Mouse (Mus musculus): Measurements from ENCODE around the gene Vps37c.

Vps37c gene

DNA sequence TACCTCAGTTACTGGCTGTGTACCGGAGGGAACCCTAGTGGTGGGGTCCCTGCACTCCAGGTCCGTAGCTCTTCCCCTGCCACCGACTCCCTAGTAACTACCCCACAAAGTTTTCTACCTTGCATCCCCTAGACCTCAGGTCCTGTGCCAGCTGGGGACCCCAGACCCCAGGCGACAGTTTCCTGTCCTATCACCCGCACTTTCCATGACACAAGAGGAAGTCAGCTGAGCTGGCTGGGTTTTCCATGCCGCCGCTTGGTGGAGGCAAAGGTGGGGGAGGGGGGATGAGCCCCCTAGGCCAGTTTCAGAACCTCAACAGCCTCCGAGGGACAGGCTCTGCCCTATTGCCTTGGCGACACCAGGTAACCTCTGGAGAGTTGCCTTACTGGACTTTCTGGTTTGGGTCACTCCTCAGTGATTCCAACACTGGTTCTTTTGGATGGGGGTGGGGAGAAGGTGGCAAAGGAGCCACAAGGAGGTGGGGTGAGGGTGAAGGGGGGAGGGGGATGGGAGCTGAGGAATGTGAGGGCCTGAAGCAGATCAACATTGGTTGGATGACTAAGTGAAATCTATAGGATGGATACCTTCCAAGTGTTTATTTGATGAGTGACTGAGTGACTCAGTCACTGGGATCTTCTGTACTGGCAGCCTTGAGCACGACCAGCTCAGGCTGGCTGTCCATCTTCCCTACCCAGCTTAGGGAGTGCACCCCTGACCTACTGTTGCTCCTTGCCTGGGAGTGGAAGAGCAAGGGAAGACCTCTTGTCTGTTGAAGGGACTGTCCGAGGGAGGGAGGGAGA lies 52.3 kb downstream of the Vps37c start:
- no peak for DNase-seq (ENCODE audit: low spot score)

DNA sequence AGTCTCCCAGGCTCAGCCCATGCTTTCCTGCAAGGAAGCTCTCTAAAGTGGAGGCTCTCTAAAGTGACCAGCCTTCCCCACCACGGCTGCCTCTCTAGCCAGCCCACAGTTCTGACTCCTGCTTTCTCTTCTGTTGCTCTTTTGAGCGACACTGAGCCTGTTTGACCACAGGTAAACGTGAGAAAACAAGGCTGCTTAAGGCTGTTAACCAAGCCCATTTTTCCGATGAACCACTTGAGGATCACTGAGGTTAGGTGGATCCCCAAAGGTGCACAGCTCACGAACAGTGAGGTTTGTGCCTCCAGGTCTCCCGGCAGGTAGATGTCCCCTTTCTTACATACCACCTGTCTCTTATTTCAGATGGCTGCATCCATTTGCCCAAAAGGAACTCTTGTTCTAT lies 53.6 kb downstream of the Vps37c start:
- DNase-seq (ENCODE audit: low spot score): no peak

DNA sequence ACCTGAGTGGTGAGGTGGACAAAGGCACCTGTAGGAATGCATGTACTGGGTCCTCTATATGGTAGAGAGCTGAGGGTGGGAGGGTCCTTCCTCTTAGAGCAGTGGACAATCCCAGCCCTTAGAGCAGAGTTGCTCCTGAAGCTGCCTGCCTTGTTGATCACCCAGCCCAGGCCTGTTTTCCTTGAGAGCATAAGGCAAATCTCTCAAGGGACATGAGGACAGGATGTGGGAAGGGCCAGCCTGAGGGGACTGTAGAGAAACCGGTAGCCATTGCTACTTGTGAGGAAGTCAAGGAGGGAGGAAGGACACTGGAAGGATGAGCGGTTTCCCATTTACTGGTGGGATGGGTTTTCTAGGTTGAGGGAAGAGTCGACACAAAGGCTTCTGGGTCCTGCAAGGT lies 54.0 kb downstream of the Vps37c start:
- no peak for DNase-seq (ENCODE audit: low spot score)

DNA sequence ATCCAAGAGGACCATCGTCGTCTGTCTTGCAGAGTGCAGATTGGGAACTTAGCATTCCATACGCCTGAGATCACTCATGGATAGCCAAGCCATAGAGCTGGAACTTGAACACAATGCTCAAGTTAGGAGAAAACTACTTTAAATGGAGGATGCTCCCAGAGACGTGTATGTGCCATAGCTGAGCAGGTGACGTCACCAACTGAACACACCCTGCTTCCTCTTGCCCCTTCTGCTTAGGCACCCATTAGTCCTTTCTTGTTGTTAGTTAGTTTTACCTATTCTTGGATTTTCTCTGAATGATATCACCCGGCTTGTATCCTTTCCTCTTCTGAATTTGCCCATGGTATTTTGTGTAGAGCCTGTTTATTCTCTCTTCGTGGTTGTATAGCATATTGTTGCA lies 58.6 kb downstream of the Vps37c start:
- DNase-seq (ENCODE audit: low spot score): no peak

DNA sequence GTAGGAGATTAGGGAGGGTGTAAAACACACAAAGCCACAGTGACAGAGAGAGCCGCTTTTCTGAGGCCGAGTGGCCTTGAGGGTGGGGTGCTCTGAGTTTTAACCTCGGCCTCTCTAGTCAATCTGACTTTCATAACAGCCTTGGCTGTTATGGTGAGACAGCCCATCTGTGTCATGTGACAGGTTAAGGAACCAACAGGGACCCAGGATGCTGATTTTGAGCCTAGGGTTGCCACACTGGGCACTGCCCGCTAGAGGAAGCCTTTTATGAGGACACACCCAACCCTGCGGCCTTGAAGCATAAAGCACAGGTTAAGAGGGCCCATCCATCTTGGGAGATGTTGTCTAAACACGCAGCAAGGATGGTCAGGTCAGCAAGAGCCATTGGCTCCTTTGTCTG lies 59.2 kb downstream of the Vps37c start:
- DNase-seq (ENCODE audit: low spot score): no peak

DNA sequence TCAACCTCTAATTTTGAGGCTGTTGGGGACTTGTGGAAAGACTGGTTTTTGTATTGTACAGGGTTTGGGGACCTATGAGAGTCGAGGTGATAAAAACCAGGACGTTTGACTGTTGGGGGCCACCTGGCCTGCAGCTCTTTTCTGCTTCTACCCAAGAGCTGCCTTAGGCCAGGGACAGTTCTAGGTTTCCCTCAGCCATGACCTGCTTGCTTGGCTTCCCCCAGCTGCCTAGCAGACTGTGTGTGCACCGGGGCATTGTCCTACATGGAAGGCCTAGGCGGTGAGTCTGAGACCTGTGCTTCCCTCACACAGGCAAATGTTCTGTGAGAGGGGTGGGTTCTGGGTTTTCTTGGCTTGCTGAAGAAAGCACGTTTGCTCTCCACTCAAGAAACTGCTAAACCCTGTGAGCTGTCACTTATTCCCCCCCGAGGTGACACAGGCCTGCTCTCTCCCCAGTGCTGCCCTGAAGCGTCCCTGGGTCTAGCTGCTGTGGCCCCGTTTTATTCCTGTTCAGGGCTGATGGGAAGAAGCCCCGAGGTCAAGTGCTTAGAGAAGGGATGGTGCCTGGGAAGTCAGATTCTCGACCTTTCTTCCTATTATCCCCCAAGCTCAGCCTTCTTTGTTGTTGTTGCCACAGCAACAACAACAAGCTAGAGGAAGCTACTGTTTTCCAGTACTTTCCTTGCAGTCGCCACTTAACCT lies 60.0 kb downstream of the Vps37c start:
- no peak for DNase-seq (ENCODE audit: low spot score)

DNA sequence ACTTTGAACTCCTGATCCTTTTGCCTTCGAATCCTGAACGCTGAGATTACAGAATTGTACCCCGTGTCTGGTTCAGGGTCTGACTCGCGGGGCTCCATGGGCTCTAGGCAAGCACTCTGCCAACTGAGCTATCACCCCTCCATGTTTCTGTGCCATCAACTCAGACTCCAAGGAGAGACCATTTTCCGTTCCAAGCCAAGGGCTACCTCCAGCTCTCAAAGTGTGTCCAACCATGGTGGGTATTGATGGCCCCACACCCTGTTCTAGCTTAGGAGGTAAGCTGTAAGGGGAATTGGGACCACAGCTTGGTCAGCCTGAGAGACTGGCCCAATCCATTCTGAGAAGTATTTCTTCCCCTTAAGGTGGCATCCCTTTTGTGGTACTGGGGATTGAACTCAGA lies 60.8 kb downstream of the Vps37c start:
- no peak for DNase-seq (ENCODE audit: low spot score)

DNA sequence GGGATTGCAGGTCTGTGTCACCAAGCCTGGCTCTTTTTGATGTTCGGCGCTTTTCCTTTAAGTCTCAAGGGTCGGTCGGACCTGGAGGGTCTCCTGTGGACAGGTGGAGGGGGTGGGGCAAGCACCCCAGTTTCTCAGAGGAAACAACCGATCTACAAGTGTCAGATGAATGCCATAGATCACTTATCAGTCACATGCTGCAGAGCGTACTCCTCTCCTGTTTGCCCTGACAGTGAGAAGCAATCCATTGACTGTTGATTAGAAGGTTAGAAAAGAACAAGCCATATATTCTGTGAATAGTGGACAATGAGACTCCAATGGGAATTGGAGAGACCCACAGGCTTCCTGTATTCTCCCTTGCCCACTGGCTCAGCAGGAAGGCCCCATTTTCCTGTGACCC lies 61.6 kb downstream of the Vps37c start:
- no peak for DNase-seq (ENCODE audit: low spot score)

DNA sequence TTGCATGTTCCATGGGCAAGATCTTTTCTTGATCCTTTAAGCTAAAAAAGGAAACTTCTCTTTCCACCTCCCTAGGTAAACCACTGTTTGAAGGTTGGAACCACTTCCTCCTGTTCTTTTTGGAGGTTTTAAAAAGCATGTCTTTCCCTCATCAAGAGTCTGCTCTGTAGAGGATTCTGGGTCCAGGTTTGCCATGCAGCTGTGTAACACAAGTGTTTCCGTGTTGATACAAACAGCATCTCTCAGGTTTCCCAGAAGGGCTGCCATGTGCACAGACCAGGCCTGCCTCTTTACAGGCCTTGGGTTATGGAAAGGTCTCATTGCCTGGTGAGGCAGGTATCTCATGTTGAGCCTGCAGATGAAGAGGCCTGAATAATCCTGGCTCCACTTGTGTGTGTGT lies 63.1 kb downstream of the Vps37c start:
- DNase-seq (ENCODE audit: low spot score): no peak

DNA sequence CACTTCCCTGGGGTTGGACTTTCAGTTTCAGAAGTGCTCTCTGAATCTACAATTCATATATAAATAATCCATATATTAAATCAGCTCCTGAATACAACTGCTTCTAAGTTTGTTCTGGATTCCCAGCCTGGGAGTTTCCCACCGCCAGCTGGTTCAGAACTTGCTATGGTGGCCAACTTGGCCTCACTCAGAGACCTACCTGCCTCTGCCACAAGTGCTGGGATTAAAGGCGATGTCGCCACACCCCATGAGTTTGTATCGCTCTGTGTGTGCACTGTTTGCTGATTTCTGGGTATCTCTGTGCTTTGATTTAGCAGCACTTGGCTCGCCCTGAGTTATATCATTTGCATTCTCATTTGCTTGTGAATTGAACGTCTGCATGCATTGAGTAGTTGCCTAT lies 63.6 kb downstream of the Vps37c start:
- DNase-seq (ENCODE audit: low spot score): no peak

DNA sequence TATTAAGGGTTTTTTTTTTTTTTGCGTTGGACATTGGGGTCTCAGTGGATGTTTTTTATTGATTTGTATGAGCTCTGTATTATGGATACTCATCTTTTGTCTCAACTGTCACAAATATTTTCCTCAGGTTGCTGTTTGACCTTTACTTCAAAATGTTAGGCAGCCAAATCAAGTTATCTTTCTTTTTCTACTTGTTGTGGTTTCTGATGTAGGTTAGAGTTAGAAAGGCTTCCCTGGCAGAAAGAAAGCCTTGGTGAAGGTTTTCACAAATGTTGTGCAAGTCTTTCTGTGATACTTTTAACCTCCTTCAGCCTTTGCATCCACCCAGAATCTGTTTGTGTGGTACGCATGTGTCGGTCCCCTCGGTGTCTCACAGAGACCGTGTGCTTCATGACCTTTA lies 64.1 kb downstream of the Vps37c start:
- DNase-seq (ENCODE audit: low spot score): no peak

DNA sequence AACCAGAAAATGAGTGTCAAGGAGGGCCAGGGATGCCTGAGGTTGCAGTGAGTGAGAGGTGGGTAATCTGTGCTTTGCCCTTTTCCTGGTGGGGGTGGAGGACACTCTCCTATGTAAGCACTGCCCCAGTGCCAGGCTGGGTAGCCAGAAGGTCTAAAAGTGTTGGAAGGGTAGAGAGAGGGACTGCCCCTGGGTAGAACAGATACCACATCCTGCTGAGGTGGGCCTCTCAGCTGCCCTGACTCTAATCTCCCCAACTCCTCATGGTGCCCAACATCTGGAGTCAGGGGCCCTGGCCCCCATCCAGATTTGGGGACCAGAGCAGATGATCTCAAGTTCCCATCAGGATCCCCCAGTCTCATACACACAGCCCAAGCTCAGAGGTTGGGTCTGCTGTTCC lies 68.6 kb downstream of the Vps37c start:
- no peak for DNase-seq (ENCODE audit: low spot score)

DNA sequence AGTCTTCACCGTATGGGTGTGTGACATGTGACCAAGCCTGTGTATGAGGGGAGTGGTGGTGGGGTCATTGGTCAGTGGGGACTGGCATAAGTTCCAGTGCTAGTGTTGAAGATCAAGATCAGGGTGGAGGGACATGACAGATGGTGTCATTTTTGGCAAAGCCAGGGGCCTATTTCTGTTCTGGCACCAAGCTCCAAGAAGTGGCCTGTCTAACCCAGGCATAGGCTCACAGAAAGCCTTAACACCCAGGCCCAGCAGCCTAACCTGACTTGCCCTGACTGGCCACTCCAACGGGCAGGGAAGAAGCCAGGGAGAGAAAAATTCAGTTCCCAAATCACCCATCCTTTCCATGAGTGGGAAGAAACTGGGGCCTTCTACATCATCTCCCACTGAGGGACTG lies 69.0 kb downstream of the Vps37c start:
- no peak for DNase-seq (ENCODE audit: low spot score)

DNA sequence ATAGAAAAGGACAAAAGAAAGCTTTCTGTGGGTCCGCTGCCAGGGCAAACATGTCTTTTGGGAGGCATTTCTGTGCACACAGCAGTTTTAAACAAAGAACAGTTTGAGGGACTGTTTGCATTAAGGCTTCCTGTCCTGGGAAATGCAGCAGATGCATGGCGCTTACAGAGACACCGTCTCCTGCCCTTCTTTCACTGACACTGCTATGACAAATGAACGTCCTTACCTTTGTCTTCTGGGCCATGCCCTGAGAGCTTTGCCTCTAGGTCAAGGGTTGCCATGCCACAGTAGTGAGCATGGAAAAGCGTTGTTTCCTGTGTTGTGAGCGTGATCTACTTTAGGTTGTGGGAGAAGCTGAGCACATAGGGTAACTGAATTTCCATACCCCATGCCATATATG lies 70.2 kb downstream of the Vps37c start:
- no peak for DNase-seq (ENCODE audit: low spot score)

DNA sequence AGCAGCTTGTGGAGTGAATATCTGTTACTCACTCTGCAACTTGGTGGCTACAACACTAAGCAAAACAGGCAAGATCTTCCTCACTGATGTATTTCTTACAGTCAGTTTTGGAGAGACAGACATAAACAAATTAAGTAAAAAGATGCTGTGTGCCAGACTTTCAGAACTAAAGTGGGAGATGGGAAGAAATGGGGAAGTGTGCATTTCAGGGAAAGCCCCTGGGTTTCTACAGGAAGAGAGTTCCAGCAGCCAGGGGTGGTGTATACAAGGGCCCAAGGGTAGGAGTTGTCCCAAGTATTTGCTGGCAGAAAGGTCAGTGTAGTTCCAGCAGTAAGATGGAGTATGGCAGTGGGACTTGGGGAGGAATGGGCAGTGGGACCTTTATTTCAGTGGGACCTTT lies 71.0 kb downstream of the Vps37c start:
- DNase-seq (ENCODE audit: low spot score): no peak

DNA sequence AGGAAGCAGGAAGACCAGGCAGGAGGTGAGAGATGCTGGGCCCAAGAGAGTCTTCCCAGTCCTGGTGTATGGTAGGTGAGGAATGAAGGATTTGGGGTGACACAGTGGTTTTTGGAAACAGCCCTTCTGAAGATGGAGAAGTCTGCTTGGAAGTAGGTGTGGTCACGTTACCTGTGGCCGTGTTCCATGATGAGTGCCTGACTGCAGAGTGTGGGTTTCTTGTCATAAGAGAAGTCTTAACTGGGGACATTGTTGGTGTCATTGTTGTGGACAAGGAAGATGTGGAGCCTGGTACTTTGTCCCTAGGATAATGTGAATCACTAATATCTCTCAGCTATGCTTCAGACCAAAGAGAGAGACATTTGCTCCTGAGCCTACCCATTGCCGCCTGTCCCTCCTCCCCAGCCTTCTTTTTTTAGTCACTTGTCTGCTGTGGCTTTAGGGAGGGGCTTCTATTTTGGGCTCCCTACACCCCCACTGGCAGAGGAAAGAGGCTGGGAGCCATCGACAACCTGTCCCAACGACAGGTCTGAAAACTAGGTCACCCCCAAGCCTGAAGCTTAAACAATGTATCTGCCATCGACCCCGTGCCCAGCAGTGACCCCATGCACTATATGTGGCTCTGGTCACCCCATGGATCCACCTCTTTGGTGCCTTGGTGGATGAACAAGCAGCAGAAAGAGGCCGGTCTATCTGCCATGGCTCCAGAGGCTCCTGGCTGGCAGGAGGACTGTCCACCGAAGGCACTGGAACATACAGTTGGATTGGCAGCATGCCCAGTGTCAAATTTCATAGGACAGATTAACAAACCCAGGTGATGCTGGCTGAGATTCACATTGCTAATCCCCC lies 71.7 kb downstream of the Vps37c start:
- no peak for DNase-seq (ENCODE audit: low spot score)

DNA sequence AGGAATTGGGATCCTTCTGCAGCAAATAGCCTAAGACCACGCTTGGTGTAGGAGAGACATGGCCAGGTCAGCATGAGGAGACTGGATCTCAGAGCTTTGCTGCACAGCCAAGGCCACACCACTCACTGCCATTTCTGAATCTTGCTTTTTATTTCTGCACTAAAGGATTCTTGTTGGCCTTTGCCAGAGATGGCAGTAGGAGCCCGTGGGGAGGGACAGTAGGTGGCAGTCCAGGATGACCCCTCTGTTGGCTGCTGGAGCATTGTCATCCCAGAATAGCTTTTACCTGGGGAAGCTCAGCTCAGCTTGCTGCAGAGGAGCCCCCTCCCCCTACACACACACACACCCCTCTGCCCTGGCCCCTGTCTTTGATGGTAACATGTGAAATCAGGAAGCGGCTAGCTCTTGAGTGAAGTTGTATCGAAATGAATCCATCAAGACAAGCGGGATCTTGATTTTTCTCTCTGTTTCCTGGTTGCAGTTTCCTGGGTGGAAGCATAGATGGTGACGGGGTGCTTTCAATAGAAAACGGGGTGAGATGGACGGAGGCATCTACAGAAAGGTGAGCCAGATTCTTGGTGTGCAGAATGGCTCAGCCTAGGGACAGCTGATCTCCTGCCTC lies 73.4 kb downstream of the Vps37c start:
- no peak for DNase-seq (ENCODE audit: low spot score)

DNA sequence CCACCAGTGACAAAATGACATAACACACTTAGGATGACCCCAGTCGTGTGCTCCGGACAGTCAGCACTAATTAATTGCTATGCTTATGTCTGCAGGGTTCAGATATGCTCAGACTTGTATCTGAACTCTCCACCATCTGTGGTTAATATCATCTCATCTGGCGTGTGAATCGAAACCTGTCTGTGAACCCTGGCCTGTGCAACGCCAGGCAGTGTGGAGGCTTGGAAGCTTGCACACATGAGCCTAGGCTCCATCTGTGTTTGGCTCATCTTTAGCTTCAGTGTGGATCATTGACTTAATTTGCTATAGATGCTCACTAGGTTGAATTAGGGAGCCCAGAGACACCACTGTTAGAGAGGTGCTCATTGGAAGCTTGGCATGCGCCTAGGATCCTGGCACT lies 73.9 kb downstream of the Vps37c start:
- DNase-seq (ENCODE audit: low spot score): no peak

DNA sequence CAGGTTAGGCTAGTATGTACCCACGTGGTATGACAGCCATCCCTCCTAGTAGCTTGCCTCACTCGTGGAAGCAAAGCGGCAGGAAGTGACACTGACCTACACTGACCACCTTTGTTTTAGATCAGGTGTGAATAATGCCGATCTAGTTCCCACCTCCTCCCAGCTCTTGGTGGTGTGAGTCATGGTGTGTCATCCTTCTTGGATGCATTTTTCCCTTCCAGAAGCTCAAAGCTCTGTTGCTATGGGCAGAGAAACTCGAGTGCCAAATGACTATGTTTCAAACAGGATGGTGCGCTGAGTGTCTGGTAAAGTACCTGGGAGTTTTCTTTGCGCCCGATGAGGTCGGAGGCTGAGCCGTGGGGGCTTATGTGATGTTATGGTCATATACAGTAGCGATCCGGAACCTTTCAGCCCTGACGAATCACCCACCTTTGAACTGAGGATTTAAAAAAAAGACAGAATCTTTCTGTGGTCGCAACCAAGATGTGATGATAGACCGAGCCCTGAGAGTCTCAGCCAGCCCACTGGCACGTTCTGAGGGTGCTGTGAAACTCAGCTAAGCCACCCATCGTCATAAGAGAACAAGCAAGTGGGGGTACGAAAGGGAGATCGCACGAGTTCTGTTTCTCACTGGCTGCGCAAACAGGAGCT lies 75.0 kb downstream of the Vps37c start:
- no peak for DNase-seq (ENCODE audit: low spot score)
